Mouse (Mus musculus) lung, postnatal 0 days (tissue): ENCODE measurements around the gene Zhx3. TPM values are rescaled to one million over a fixed set of nuclear protein-coding genes. Genes with fewer than 3 reads are reported as not detected.

Source experiments
- ATAC-seq: fragments of 200-750 bp; cut with Nextera tagmentation; 2 replicates; pipeline ENCODE4 v1.8.0; 2017; ENCODE audit warnings: moderate library complexity
- DNase-seq: peaks from one replicate; pipeline ENCODE4 v3.0.0-alpha.2; 2016; ENCODE audit warnings: low spot score
- H3K27ac ChIP-seq: fragments of 300-500 bp; sonication (generic); 2 replicates; pipeline ENCODE4 v1.5.1; 2014; ENCODE audit warnings: antibody characterized with exemption, mild to moderate bottlenecking, low read length, mixed read lengths
- H3K27me3 ChIP-seq: fragments of 300-500 bp; sonication (generic); replicated peaks from 2 replicates; pipeline ENCODE4 v1.6.1; 2014; ENCODE audit warnings: low read length, mixed read lengths; ENCODE audit not compliant: insufficient read depth
- H3K36me3 ChIP-seq: fragments of 300-500 bp; sonication (generic); 2 replicates; pipeline ENCODE4 v1.6.1; 2014; ENCODE audit warnings: low read length, mixed read lengths; ENCODE audit not compliant: insufficient read depth
- H3K4me1 ChIP-seq: fragments of 300-500 bp; sonication (generic); 2 replicates; pipeline ENCODE4 v1.6.1; 2014; ENCODE audit warnings: antibody characterized with exemption, low read depth, low read length, mixed read lengths; ENCODE audit not compliant: insufficient read depth
- H3K4me2 ChIP-seq: fragments of 300-500 bp; sonication (generic); replicated peaks from 2 replicates; pipeline ENCODE4 v1.6.1; 2014; ENCODE audit warnings: low read depth, mild to moderate bottlenecking, low read length, moderate library complexity, mixed read lengths
- H3K4me3 ChIP-seq: fragments of 300-500 bp; sonication (generic); 2 replicates; pipeline ENCODE4 v1.5.1; 2014; ENCODE audit warnings: low read depth, low read length
- H3K9ac ChIP-seq: fragments of 300-500 bp; sonication (generic); replicated peaks from 2 replicates; pipeline ENCODE4 v1.6.1; 2014; ENCODE audit warnings: low read depth, mild to moderate bottlenecking
- H3K9me3 ChIP-seq: fragments of 300-500 bp; sonication (generic); 2 replicates; pipeline ENCODE4 v1.6.1; 2016; ENCODE audit warnings: low read length, mixed read lengths
- CTCF ChIP-seq: IDR thresholded peaks from 2 replicates; pipeline ENCODE4 v1.5.1; 2016; ENCODE audit warnings: antibody characterized with exemption, mild to moderate bottlenecking
- EP300 ChIP-seq: IDR thresholded peaks from 2 replicates; pipeline ENCODE4 v1.6.1; 2016; ENCODE audit warnings: antibody characterized with exemption, mild to moderate bottlenecking, control low read depth
- WGBS: fragments of 180-500 bp; shearing (Covaris S2); extraction: QIAGEN DNeasy Blood & Tissue Kit; methylation state at CpG from one replicate; pipeline ENCODE4 v1.1.7; 2014; 5-methylcytosine and 5-hydroxymethylcytosine counted together
- polyA plus RNA-seq: library from polyadenylated mRNA; unstranded; fragments of >200 nt; fragmentation: Nextera tagmentation; extraction: Ambion mirVana; gene quantifications from 2 replicates; pipeline ENCODE4 v1.2.1, GENCODE M21; 2015

The Zhx3 gene
- polyA plus RNA-seq = 7.2 and 10.9 TPM in 2 replicates

DNA sequence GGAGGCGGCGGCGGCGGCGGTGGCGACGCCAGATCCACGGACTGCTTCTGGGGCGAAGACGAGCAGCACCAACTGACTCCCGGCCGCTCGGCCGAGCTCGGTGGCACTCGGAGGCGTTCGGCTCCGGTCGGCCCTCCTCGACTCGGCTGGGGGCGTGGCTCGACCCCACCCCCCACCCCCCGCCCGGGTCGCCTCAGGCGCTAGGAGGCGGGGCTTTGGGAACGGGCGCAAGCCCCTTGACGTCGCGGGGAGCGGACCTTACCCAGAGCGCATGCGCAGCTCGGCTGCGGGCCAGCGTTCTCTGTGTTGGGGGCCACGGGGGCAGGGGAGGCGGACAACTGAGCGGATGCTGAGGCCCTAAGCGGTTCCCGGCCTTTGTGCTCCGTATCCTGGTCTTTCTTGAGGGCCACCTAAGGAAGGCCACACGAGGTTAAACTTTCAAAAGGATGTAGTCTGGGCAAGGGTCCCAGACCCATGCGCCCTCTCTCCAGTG lies at the start of gene Zhx3:
Zhx3 (minus strand) TSS at position 109 of the 493 bp plus-strand sequence.
- Histone ChIP-seq H3K36me3 (no peaks in the 10 kb centered on the region), H3K27ac (peak within 1 kb of the TSS; percentile 98), H3K4me1 (no peaks in the 10 kb centered on the region), H3K9ac (peak within 1 kb of the TSS; percentile 93), H3K4me3 (peak within 1 kb of the TSS; percentile 94), H3K4me2 (peak within 1 kb of the TSS; percentile 76), H3K9me3 (no peaks in the 10 kb centered on the region), H3K27me3 (no peaks in the 10 kb centered on the region)
- 2% methylated on average over 38 of the region's 48 CpGs for WGBS
- no peak for TF ChIP-seq CTCF
- ATAC-seq (peak; percentile 95), DNase-seq (peak; percentile 96)

DNA sequence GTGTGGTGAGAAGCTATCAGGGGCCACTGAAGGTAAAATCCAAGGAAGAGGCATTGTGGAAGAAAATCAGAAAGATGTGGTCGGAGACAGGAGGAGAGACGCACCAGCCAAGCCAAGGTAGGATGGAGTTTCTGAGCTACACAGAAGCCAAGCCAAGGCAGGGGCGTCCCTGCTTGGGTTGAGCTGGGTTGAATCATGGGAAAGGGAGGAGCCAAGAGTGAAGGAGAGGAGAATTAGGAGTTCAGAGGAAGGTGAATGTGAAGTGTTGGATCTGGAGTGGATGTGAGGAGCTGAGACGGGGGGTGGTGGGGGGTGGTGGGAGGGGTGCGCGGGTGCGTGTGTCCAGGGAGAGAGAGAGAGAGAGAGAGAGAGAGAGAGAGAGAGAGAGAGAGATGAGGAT lies 48.5 kb upstream of the Zhx3 start:
- Histone ChIP-seq H3K9ac (no peak overlapping the region), H3K9me3 (no peaks in the 10 kb centered on the region), H3K4me2 (no peak overlapping the region), H3K36me3 (no peaks in the 10 kb centered on the region), H3K4me1 (no peaks in the 10 kb centered on the region), H3K27ac (no peak overlapping the region), H3K4me3 (no peak overlapping the region), H3K27me3 (no peaks in the 10 kb centered on the region)
- TF ChIP-seq EP300 = no peak
- no peak for TF ChIP-seq CTCF
- ATAC-seq (no peak), DNase-seq (no peak)
- 25% methylated on average over 3 of the region's 7 CpGs for WGBS

DNA sequence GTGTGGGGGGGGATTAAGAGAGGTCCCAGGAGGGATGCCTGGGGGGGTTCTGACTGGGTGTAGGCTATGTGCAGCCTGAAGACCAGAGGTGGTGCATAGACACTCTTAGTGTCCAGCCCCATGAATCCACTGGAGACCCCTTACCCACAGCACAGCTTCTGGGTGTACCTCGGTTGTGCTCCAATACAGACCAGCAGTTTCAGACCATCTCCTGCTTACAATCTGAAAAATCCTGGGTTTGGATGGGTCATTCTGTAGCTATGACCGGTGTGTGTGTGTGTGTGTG lies 46.1 kb upstream of the Zhx3 start:
- no peaks in the 10 kb centered on the region for H3K27me3 ChIP-seq
- H3K9me3 ChIP-seq = no peaks in the 10 kb centered on the region
- H3K9ac ChIP-seq = no peak overlapping the region
- TF ChIP-seq EP300 (no peak), CTCF (no peak)
- 78% methylated on average over 2 of the region's 2 CpGs for WGBS
- DNase-seq (no peak), ATAC-seq (no peak)
- H3K4me1 ChIP-seq = no peaks in the 10 kb centered on the region
- no peaks in the 10 kb centered on the region for H3K36me3 ChIP-seq
- no peak overlapping the region for H3K27ac ChIP-seq
- H3K4me3 ChIP-seq = no peak overlapping the region
- no peak overlapping the region for H3K4me2 ChIP-seq

DNA sequence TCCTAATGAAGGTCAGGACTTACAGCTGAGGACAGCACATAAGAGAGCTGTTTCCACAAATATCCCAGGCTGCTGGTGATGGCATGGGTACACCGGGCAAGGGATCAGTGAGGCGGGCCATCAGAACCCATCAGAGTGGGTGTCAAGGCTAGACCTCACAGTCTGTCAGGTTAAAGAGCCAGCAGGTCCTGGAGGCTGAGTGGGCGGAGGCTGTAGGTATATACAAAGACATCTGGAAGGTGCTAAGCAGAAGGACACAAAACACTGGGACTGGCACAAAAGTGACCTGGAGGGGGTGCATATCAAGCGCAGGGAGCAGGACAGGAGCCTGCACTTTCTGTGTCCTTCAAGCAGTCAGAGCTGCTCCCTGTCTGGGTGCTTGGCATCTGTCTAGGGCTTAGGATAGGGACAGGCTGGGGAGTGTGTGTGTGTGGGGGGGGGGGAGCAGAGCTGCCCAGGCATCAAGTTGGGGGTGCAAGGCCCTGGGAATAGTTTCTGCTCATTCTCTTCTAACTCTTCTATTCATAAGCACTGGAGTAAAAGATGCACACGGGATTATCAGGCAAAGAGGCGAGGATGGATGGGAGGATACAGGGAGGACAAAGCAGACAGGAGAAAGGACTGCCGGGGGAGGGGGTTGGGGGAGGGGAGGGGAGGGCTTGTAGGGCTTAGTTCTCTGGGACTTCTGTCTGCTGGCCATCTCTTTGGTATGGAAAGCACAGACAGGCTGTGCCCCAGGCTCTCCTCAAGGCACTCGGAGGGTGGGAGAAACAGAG lies 45.5 kb upstream of the Zhx3 start:
- TF ChIP-seq CTCF (no peak), EP300 (no peak)
- Histone ChIP-seq H3K9me3 (no peaks in the 10 kb centered on the region), H3K27ac (no peak overlapping the region), H3K4me2 (no peak overlapping the region), H3K9ac (no peak overlapping the region), H3K36me3 (no peaks in the 10 kb centered on the region), H3K4me3 (no peak overlapping the region), H3K27me3 (no peaks in the 10 kb centered on the region), H3K4me1 (no peaks in the 10 kb centered on the region)
- ATAC-seq = no peak
- DNase-seq = no peak
- 63% methylated on average over 8 of the region's 8 CpGs for WGBS

DNA sequence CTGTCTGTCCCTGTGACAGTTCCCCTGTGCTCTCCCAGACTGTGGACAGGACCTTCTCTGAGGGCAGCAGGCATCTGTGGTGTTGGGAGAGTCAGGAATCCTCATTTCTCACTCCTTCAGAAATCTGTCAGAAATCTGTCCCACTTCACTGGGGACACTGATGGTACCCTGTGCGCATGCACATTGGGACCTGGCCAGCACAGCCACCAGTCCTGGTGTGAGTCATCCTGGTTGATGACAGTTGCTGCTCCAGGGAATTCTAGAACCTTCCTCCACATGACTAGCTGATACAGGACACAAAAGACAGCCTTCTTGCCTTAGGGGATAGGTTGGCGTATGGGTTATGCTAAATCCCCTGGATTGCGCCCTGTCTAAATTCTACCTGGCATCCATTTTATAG lies 44.5 kb upstream of the Zhx3 start:
- no peak overlapping the region for H3K9ac ChIP-seq
- H3K4me1 ChIP-seq = no peaks in the 10 kb centered on the region
- no peaks in the 10 kb centered on the region for H3K36me3 ChIP-seq
- peaks cover 6% of the 10 kb centered on the region for H3K27me3 ChIP-seq
- H3K9me3 ChIP-seq = no peaks in the 10 kb centered on the region
- DNase-seq = no peak
- 90% methylated on average over 3 of the region's 3 CpGs for WGBS
- H3K27ac ChIP-seq = no peak overlapping the region
- H3K4me3 ChIP-seq = no peak overlapping the region
- TF ChIP-seq CTCF (no peak), EP300 (no peak)
- ATAC-seq = no peak
- no peak overlapping the region for H3K4me2 ChIP-seq

DNA sequence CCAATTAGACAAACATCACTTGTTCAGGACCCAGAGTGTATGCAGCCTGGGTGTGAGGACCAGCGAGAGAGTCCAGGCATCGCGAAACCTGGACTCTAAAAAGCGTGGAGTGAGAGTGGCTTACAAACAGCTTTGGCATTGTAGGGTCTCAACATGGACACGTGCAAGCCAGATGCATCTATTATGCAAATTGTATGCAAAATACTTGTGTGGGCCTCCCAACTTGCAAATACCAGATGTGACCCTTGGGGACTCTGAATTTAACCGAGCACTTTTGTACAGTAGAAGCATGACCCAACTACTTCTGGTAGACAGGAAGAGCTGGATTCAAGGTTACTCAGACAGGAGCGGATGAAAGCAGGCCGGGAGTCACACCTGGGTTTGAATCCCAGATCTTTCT lies 43.9 kb upstream of the Zhx3 start:
- H3K27ac ChIP-seq = no peak overlapping the region
- no peak overlapping the region for H3K9ac ChIP-seq
- DNase-seq = no peak
- H3K4me2 ChIP-seq = no peak overlapping the region
- no peak for ATAC-seq
- TF ChIP-seq EP300 (no peak), CTCF (no peak)
- peaks cover 12% of the 10 kb centered on the region for H3K27me3 ChIP-seq
- 83% methylated on average over 8 of the region's 8 CpGs for WGBS
- no peaks in the 10 kb centered on the region for H3K36me3 ChIP-seq
- no peaks in the 10 kb centered on the region for H3K9me3 ChIP-seq
- no peaks in the 10 kb centered on the region for H3K4me1 ChIP-seq
- H3K4me3 ChIP-seq = no peak overlapping the region
